Mouse (Mus musculus): ENCODE data around the gene Qprt. TPM values are rescaled to one million over a fixed set of nuclear protein-coding genes. Genes with fewer than 3 reads are reported as not detected.
A peak's percentile ranks its signal among the peaks of the same experiment; 100 is the strongest.

The Qprt gene
- polyA plus RNA-seq, 1 experiment from 2014 or later, result 0.43 TPM

GRCm38 (mm10) chr7:127137262-127138017 is 15.4 kb upstream of the Qprt start, which contains the start of gene Spn:
Gene Spn, minus strand, starts transcription at chr7:127137823.
- no peaks in the 10 kb centered on the region for H3K36me3 ChIP-seq (ENCODE audit: control insufficient read depth, insufficient read depth, low read length)
- WGBS, result 54% methylated on average over 9 of the region's 9 CpGs
- H3K4me1 ChIP-seq (replicated peaks; ENCODE audit: control insufficient read depth, insufficient read depth, low read length), result 0 out of 2 replicates have a peak, but pooled peaks cover 2% of the 10 kb centered on the region
- H3K9me3 ChIP-seq (ENCODE audit: control insufficient read depth, low read length), result no peaks in the 10 kb centered on the region
- H3K27me3 ChIP-seq (ENCODE audit: control insufficient read depth, insufficient read depth, low read depth, low read length), result no peaks in the 10 kb centered on the region
- H3K9ac ChIP-seq (ENCODE audit: low read length), result no peak within 1 kb of the TSS
- no peak for ATAC-seq (ENCODE audit: low read depth)
- H3K4me3 ChIP-seq (ENCODE audit: low read length), result no peak within 1 kb of the TSS
- no peak within 1 kb of the TSS for H3K27ac ChIP-seq (ENCODE audit: low read length)
- no peak within 1 kb of the TSS for H3K4me2 ChIP-seq (ENCODE audit: low read depth, low read length)

DNA sequence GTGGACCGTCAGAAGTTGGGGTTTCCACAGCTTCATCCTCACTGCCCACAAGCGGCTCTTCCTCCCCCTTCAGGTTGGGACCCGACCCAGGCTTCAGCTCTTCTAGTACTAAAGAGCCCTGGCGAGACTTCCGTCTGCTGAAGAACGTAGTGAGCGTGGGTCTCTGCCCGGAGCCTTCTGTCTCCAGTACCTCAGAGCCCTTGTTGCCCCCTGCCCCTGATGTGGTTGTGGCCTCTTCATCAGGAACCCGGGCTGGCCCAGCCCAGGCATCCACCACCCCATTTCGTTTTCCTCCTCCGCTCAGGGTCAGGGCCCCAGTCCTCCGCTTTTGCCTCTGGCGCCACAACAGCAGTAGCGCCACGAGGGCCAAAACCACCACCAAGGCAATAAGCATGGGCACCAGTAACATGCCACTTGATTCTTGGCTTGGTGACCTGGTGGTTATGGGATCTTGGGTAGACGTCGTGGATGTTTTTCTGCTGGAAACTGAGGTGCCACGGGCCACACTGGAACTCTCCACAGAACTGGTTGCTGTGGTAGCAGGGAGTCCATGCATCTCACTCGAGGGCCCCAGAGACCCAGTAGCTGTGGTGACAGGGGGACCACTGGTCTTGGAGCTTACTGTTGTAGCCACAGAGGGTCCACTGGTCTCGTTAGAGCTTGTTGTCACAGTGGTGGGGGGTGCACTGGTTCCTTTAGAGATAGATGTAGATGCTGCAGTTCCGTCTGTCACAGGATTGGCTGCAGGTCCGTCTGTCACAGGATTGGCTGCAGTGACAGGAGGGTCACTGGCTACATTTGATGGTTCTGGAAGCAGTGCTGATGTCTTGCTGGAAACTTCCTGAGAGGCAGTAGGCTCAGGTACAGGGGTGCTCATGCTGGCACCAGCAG is 14.4 kb upstream of the Qprt start:
- WGBS, result 80% methylated on average over 22 of the region's 22 CpGs

DNA sequence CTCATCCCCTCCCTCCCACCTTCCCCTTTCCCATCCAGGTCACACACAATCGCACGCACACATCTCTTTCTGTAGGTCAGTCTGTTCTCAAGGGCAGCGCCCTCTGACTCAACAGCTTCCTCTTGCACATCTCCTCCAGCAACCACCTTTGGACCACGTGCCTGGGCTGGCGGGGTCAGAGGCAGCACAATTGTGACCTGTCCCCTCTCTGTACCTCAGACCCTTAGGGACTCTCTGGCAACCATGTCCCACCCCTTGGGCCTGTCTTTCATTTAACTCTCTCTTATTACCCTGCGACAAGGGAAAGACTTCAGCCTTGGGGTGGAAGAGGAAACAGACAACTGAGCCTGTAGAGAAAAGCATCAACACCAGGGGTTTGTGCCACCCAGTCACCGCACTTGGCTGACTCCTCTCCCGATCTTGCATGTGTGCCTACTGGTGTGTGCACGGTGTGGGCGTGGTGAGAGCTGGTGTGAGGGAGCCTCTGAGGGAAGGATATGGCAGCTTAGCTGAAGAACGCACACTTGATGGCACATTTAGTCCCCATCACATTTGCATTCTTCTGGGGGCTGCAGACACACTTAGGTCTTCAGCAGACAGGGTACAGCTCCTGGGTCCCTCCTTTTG is 12.9 kb upstream of the Qprt start:
- 72% methylated on average over 11 of the region's 11 CpGs for WGBS
- H3K27ac ChIP-seq (ENCODE audit: low read length), result no peak overlapping the region
- H3K36me3 ChIP-seq (ENCODE audit: control insufficient read depth, insufficient read depth, low read length), result no peaks in the 10 kb centered on the region
- no peaks in the 10 kb centered on the region for H3K27me3 ChIP-seq (ENCODE audit: control insufficient read depth, insufficient read depth, low read depth, low read length)
- 0 out of 2 replicates have a peak, but pooled peaks cover 2% of the 10 kb centered on the region for H3K4me1 ChIP-seq (replicated peaks; ENCODE audit: control insufficient read depth, insufficient read depth, low read length)
- no peak overlapping the region for H3K9ac ChIP-seq (ENCODE audit: low read length)
- no peaks in the 10 kb centered on the region for H3K9me3 ChIP-seq (ENCODE audit: control insufficient read depth, low read length)
- H3K4me2 ChIP-seq (ENCODE audit: low read depth, low read length), result no peak overlapping the region
- H3K4me3 ChIP-seq (ENCODE audit: low read length), result no peak overlapping the region
- ATAC-seq (ENCODE audit: low read depth), result no peak

More for the DNA sequence above, 14.4 kb upstream of the Qprt start:
- H3K4me3 ChIP-seq (ENCODE audit: low read length), result no peak overlapping the region
- H3K27me3 ChIP-seq (ENCODE audit: control insufficient read depth, insufficient read depth, low read depth, low read length), result no peaks in the 10 kb centered on the region
- H3K4me1 ChIP-seq (replicated peaks; ENCODE audit: control insufficient read depth, insufficient read depth, low read length), result 0 out of 2 replicates have a peak, but pooled peaks cover 2% of the 10 kb centered on the region
- H3K36me3 ChIP-seq (ENCODE audit: control insufficient read depth, insufficient read depth, low read length), result no peaks in the 10 kb centered on the region
- no peak overlapping the region for H3K27ac ChIP-seq (ENCODE audit: low read length)
- H3K9ac ChIP-seq (ENCODE audit: low read length), result no peak overlapping the region
- H3K4me2 ChIP-seq (ENCODE audit: low read depth, low read length), result no peak overlapping the region
- H3K9me3 ChIP-seq (ENCODE audit: control insufficient read depth, low read length), result no peaks in the 10 kb centered on the region
- ATAC-seq (ENCODE audit: low read depth), result no peak

DNA sequence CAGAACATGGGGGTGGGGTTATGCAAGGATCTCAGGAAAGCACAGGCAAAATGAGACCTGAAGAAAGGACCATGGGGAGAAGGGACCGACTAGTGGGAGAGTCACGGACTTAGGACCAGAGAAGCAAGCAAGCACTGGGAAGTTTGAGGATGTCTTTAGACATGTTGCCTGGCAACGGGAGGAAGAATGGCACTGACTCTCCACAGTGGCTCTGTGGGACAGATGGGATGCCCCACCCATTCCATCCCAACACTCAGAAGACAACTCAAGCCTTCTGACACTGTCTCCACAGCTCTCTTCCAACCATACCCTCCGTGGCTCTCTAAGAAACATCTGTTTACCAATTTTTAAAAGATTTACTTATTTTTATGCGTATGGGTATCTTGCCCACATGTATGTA is 11.1 kb upstream of the Qprt start:
- Histone ChIP-seq H3K4me2 (ENCODE audit: low read depth, low read length) (no peak overlapping the region), H3K27me3 (ENCODE audit: control insufficient read depth, insufficient read depth, low read depth, low read length) (no peaks in the 10 kb centered on the region), H3K4me3 (ENCODE audit: low read length) (no peak overlapping the region), H3K4me1 (replicated peaks; ENCODE audit: control insufficient read depth, insufficient read depth, low read length) (0 out of 2 replicates have a peak, but pooled peaks cover 2% of the 10 kb centered on the region), H3K36me3 (ENCODE audit: control insufficient read depth, insufficient read depth, low read length) (no peaks in the 10 kb centered on the region), H3K9ac (ENCODE audit: low read length) (no peak overlapping the region), H3K9me3 (ENCODE audit: control insufficient read depth, low read length) (no peaks in the 10 kb centered on the region), H3K27ac (ENCODE audit: low read length) (no peak overlapping the region)
- 59% methylated on average over 5 of the region's 5 CpGs for WGBS
- ATAC-seq (ENCODE audit: low read depth), result no peak

GRCm38 (mm10) chr7:127129638-127130037 is 7.6 kb upstream of the Qprt start:
- no peak overlapping the region for H3K9ac ChIP-seq (ENCODE audit: low read length)
- no peak overlapping the region for H3K27ac ChIP-seq (ENCODE audit: low read length)
- H3K36me3 ChIP-seq (ENCODE audit: control insufficient read depth, insufficient read depth, low read length), result no peaks in the 10 kb centered on the region
- no peaks in the 10 kb centered on the region for H3K4me1 ChIP-seq (replicated peaks; ENCODE audit: control insufficient read depth, insufficient read depth, low read length)
- WGBS, result 9% methylated on average over 4 of the region's 4 CpGs
- H3K9me3 ChIP-seq (ENCODE audit: control insufficient read depth, low read length), result no peaks in the 10 kb centered on the region
- ATAC-seq (ENCODE audit: low read depth), result peak; percentile 66
- H3K4me3 ChIP-seq (ENCODE audit: low read length), result no peak overlapping the region
- H3K4me2 ChIP-seq (ENCODE audit: low read depth, low read length), result no peak overlapping the region
- H3K27me3 ChIP-seq (ENCODE audit: control insufficient read depth, insufficient read depth, low read depth, low read length), result no peaks in the 10 kb centered on the region

GRCm38 (mm10) chr7:127121061-127121910 is 740 bp downstream of the Qprt start:
- WGBS, result 17% methylated on average over 21 of the region's 21 CpGs
- ATAC-seq (ENCODE audit: low read depth), result no peak
- Histone ChIP-seq H3K4me3 (ENCODE audit: low read length) (no peak overlapping the region), H3K27me3 (ENCODE audit: control insufficient read depth, insufficient read depth, low read depth, low read length) (peaks cover 18% of the 10 kb centered on the region), H3K4me1 (replicated peaks; ENCODE audit: control insufficient read depth, insufficient read depth, low read length) (no peaks in the 10 kb centered on the region), H3K4me2 (ENCODE audit: low read depth, low read length) (no peak overlapping the region), H3K9ac (ENCODE audit: low read length) (no peak overlapping the region), H3K9me3 (ENCODE audit: control insufficient read depth, low read length) (no peaks in the 10 kb centered on the region), H3K36me3 (ENCODE audit: control insufficient read depth, insufficient read depth, low read length) (no peaks in the 10 kb centered on the region), H3K27ac (ENCODE audit: low read length) (no peak overlapping the region)

- ATAC-seq (ENCODE audit: low read depth), result no peak
- Histone ChIP-seq H3K4me3 (ENCODE audit: low read length) (no peak overlapping the region), H3K36me3 (ENCODE audit: control insufficient read depth, insufficient read depth, low read length) (no peaks in the 10 kb centered on the region), H3K4me2 (ENCODE audit: low read depth, low read length) (no peak overlapping the region), H3K9ac (ENCODE audit: low read length) (no peak overlapping the region), H3K27ac (ENCODE audit: low read length) (no peak overlapping the region), H3K4me1 (replicated peaks; ENCODE audit: control insufficient read depth, insufficient read depth, low read length) (no peaks in the 10 kb centered on the region), H3K27me3 (ENCODE audit: control insufficient read depth, insufficient read depth, low read depth, low read length) (peaks cover 18% of the 10 kb centered on the region), H3K9me3 (ENCODE audit: control insufficient read depth, low read length) (no peaks in the 10 kb centered on the region)
- WGBS, result 54% methylated on average over 14 of the region's 14 CpGs
Measured at GRCm38 (mm10) chr7:127118671-127119445, 3.2 kb downstream of the Qprt start.

- Histone ChIP-seq H3K9ac (ENCODE audit: low read length) (no peak overlapping the region), H3K4me3 (ENCODE audit: low read length) (no peak overlapping the region), H3K27ac (ENCODE audit: low read length) (no peak overlapping the region), H3K9me3 (ENCODE audit: control insufficient read depth, low read length) (no peaks in the 10 kb centered on the region), H3K4me1 (replicated peaks; ENCODE audit: control insufficient read depth, insufficient read depth, low read length) (peaks cover 7% of the 10 kb centered on the region), H3K4me2 (ENCODE audit: low read depth, low read length) (no peak overlapping the region), H3K27me3 (ENCODE audit: control insufficient read depth, insufficient read depth, low read depth, low read length) (peaks cover 18% of the 10 kb centered on the region), H3K36me3 (ENCODE audit: control insufficient read depth, insufficient read depth, low read length) (no peaks in the 10 kb centered on the region)
- 27% methylated on average over 5 of the region's 5 CpGs for WGBS
- no peak for ATAC-seq (ENCODE audit: low read depth)
Measured at GRCm38 (mm10) chr7:127117948-127118347, 4.1 kb downstream of the Qprt start.
